Mouse (Mus musculus): Measurements from ENCODE around the gene Ophn1.

DNA sequence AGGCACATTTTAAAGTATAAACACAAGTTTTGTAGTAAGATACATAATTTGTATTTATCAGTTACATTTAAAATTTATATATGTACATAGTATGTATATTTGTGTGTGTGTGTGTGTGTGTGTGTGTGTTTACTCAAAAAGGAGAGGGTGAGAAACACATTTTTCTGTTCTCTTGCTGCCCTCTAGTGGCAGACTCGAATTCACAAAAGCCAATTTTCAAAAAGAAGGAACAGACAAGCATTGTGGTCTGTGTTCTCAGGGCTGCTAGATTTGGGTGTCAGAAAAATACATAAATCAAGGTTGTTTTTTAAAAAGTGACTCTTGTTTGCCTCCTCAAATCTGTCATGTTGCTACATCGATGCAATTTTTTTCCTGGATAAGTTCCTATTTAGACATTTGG, 272.0 kb downstream of the Ophn1 start:
- TF ChIP-seq CTCF (IDR thresholded peaks at IDR 0.05 in 2 of 3, conservative IDR thresholded peaks at IDR 0.05 in 1 of 3; ENCODE audit: control insufficient read depth in 1 of 3, insufficient read depth in 1 of 3, low read depth in 2 of 3, low read length in 3 of 3, poor library complexity in 1 of 3, severe bottlenecking in 1 of 3), result peak in 1 of 3 experiments; percentile 55; a peak in 2 of 6 replicates
- TF ChIP-seq NRF1 (IDR thresholded peaks at IDR 0.05; ENCODE audit: insufficient read depth, low read depth, low read length, poor library complexity, severe bottlenecking), result no peak
- TF ChIP-seq POLR2AphosphoS2 (IDR thresholded peaks at IDR 0.05; ENCODE audit: low read length), result no peak
- no peak for TF ChIP-seq POLR2A (IDR thresholded peaks at IDR 0.05; ENCODE audit: control insufficient read depth in 1 of 2, insufficient read depth in 1 of 2, low read depth in 1 of 2, low read length in 2 of 2, poor library complexity in 1 of 2)
- no peak for TF ChIP-seq NELFE (IDR thresholded peaks at IDR 0.05; ENCODE audit: low read depth, low read length)
- TF ChIP-seq BHLHE40 (IDR thresholded peaks at IDR 0.05; ENCODE audit: borderline replicate concordance, low read depth, low read length), result no peak
- TF ChIP-seq GATA1 (IDR thresholded peaks at IDR 0.05; ENCODE audit: low read depth, low read length), result no peak
